Mouse (Mus musculus) E14TG2a.4 (cell line): ENCODE measurements around the gene Gga1.

ENCODE experiments used
- CTCF ChIP-seq: conservative IDR thresholded peaks from 2 replicates; pipeline ENCODE4 v1.5.1; 2014; ENCODE audit warnings: low read length
- NANOG ChIP-seq: IDR thresholded peaks from 2 replicates; pipeline ENCODE4 v1.6.1; 2014; ENCODE audit warnings: borderline replicate concordance, low read length, mixed read lengths

DNA sequence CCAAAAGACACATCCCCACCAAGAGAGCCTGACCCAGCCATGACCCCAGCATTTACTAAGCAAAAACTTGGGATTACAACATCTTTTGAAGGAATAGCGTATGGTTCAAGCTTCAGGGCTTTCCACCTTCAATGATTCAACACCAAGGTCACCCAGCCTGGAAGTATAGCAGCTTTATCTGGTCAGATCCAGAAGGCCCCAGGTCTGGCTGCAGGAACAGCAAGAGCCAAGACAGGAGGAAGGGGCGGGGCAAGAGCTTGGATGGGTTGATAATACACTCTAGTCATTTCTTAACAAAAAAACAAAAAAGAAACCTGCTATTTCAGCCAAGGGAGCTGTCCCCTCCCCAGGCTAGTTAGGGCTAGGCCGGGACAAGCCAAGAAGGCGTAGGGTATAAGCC, 20.5 kb downstream of the Gga1 start:
- TF ChIP-seq CTCF: no peak
- no peak for TF ChIP-seq NANOG
